Mouse (Mus musculus) stomach, embryonic 16.5 days (tissue): ENCODE results near the gene Ccl4. TPM values are rescaled to one million over a fixed set of nuclear protein-coding genes. Genes with fewer than 3 reads are reported as not detected.

Experiments used
- ATAC-seq: fragments of 200-750 bp; cut with Nextera tagmentation; 2 replicates; pipeline ENCODE4 v1.8.0; 2017; ENCODE audit warnings: moderate number of reproducible peaks, moderate TSS enrichment; ENCODE audit not compliant: insufficient read depth, low FRiP score
- H3K27ac ChIP-seq: fragments of 300-500 bp; sonication (generic); 2 replicates; pipeline ENCODE4 v1.5.1; 2014; ENCODE audit warnings: low read length
- H3K27me3 ChIP-seq: fragments of 300-500 bp; sonication (generic); 2 replicates; pipeline ENCODE4 v1.6.1; 2014; ENCODE audit warnings: low read length, control low read depth, mixed read lengths; ENCODE audit not compliant: control insufficient read depth, insufficient read depth
- H3K36me3 ChIP-seq: fragments of 300-500 bp; sonication (generic); 2 replicates; pipeline ENCODE4 v1.6.1; 2014; ENCODE audit warnings: low read length; ENCODE audit not compliant: control insufficient read depth, insufficient read depth
- H3K4me1 ChIP-seq: fragments of 300-500 bp; sonication (generic); 2 replicates; pipeline ENCODE4 v1.6.1; 2014; ENCODE audit warnings: low read length, control low read depth, mixed read lengths; ENCODE audit not compliant: control insufficient read depth, insufficient read depth
- H3K4me2 ChIP-seq: fragments of 300-500 bp; sonication (generic); 2 replicates; pipeline ENCODE4 v1.6.1; 2014; ENCODE audit warnings: low read depth, low read length, mixed read lengths
- H3K4me3 ChIP-seq: fragments of 300-500 bp; sonication (generic); replicated peaks from 2 replicates; pipeline ENCODE4 v1.5.1; 2014; ENCODE audit warnings: mild to moderate bottlenecking, low read length
- H3K9ac ChIP-seq: fragments of 300-500 bp; sonication (generic); 2 replicates; pipeline ENCODE4 v1.6.1; 2014; ENCODE audit warnings: low read length
- H3K9me3 ChIP-seq: fragments of 300-500 bp; sonication (generic); replicated peaks from 2 replicates; pipeline ENCODE4 v1.6.1; 2016; ENCODE audit warnings: low read length, control low read depth; ENCODE audit not compliant: control insufficient read depth
- WGBS: fragments of 180-500 bp; shearing (Covaris S2); extraction: QIAGEN DNeasy Blood & Tissue Kit; methylation state at CpG from one replicate; pipeline ENCODE4 v1.1.7; 2014; 5-methylcytosine and 5-hydroxymethylcytosine counted together
- polyA plus RNA-seq: library from polyadenylated mRNA; unstranded; fragments of >200 nt; fragmentation: Nextera tagmentation; extraction: Ambion mirVana; gene quantifications from 2 replicates; pipeline ENCODE4 v1.2.1, GENCODE M21; 2015

The Ccl4 gene
- polyA plus RNA-seq, result 1.1 TPM in 1 of 2 replicates, not detected in the other

DNA sequence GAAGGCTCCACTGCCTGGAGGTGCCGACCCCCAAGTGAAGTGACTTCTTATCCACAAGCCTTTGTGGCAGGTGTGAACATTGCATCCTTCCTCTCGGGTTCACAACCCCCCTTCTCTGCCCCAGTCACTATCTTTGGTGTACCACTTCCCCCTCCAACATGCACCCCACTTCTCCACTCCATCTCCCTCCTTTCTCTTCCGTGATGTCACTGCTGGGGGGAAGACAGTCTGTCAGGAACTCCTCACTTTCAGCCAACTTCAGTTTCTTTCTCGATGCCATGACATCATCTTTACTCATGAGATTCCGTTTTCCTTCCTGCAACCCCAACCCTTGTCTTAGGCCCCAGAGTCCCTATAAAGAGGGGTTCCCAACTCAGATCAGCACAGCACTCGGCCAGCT is at the start of gene Ccl4:
Gene Ccl4 (plus strand): TSS at position 381 of the 400 bp plus-strand sequence.
- Histone ChIP-seq H3K9me3 (no peaks in the 10 kb centered on the region), H3K4me3 (no peak within 1 kb of the TSS), H3K36me3 (no peaks in the 10 kb centered on the region), H3K4me1 (no peaks in the 10 kb centered on the region), H3K4me2 (no peak within 1 kb of the TSS), H3K9ac (no peak within 1 kb of the TSS), H3K27me3 (no peaks in the 10 kb centered on the region), H3K27ac (no peak within 1 kb of the TSS)
- WGBS, result 68% methylated on average over 6 of the region's 6 CpGs
- ATAC-seq, result no peak

DNA sequence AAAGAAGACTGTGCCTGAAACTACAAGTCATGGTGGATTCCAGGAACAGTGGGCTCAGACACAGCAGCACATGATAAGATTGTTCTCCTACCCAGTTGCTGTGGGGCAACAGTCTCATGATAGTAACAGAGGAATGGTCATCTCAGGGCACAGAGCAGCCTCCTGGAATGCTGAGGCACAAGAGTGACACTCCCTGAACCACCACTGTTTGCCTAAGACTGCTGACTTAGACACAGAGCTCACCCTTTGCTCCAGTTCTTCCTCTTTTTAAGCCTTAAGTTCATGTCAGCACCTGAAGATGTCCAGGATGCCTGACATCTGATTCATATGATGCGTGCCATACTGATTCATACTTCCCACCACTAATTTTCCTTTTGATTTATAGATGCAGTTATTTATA is 45.8 kb upstream of the Ccl4 start:
- no peak for ATAC-seq
- Histone ChIP-seq H3K9ac (no peak overlapping the region), H3K4me3 (no peak overlapping the region), H3K9me3 (no peaks in the 10 kb centered on the region), H3K27ac (no peak overlapping the region), H3K4me1 (no peaks in the 10 kb centered on the region), H3K36me3 (no peaks in the 10 kb centered on the region), H3K27me3 (no peaks in the 10 kb centered on the region), H3K4me2 (no peak overlapping the region)
- WGBS, result 85% methylated on average over 1 of the region's 1 CpGs

DNA sequence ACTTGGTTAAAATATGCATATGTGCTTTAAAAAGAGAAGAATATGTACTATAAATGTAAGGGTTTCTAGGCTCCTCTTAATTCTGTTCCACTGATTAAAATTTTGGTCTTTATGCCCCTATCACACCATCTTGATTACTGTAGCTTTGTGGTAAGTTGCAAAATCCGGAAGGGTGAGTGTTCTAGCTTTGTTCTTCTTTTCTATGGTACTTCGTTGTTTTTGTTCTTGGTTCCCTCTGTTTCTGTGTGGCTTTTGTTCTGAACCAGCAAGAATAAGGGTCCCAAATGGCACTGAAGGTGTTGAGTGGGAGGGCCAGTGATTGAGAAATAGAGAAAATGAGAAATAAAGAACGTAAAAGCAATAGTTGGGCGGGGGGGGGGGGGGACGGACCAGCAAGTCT is 44.1 kb upstream of the Ccl4 start:
- H3K9me3 ChIP-seq, result no peaks in the 10 kb centered on the region
- no peaks in the 10 kb centered on the region for H3K4me1 ChIP-seq
- 52% methylated on average over 5 of the region's 5 CpGs for WGBS
- no peak overlapping the region for H3K27ac ChIP-seq
- no peak overlapping the region for H3K4me3 ChIP-seq
- no peaks in the 10 kb centered on the region for H3K27me3 ChIP-seq
- H3K4me2 ChIP-seq, result no peak overlapping the region
- ATAC-seq, result no peak
- no peaks in the 10 kb centered on the region for H3K36me3 ChIP-seq
- H3K9ac ChIP-seq, result no peak overlapping the region

DNA sequence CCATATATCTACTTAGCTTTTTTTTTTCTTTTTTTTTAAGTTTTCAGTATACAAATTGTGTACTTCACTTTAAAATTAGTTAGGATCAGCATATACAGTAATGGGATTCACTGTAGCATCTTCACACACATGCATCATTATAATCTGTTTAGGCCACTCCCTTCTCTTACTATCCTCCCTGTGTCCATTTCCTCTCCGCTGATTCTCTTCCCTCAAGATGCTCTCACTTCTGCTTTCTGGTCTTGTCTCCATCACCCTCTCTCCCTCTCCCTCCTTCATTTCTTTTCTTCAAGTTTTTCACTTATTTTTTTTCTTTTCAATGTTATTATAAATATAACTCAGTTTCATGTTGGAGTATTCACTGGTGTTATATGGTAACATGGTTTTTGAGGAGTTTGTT is 43.3 kb upstream of the Ccl4 start:
- H3K4me1 ChIP-seq, result no peaks in the 10 kb centered on the region
- no peaks in the 10 kb centered on the region for H3K27me3 ChIP-seq
- H3K9me3 ChIP-seq, result no peaks in the 10 kb centered on the region
- H3K36me3 ChIP-seq, result no peaks in the 10 kb centered on the region
- H3K4me2 ChIP-seq, result no peak overlapping the region
- H3K9ac ChIP-seq, result no peak overlapping the region
- H3K27ac ChIP-seq, result no peak overlapping the region
- no peak overlapping the region for H3K4me3 ChIP-seq
- no peak for ATAC-seq
- 93% methylated on average over 1 of the region's 1 CpGs for WGBS

DNA sequence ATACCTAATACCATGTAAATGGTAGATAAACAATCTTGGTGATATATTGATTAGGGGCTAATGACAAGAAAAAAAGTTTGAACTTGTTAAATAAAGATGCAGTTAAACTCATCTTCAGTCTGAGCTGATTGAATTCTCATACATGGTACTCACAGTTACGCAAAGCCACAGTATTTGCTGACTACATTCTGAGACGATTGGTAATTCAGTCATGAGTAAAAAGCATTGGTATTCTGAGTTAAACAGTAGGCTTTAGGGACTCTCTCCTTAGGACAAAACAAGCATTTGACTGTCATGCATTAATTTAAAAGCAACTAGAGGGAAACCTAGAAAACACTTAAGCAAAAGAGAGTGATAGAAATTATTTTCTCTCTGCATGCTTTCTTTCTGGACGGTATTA is 38.8 kb upstream of the Ccl4 start:
- Histone ChIP-seq H3K4me2 (no peak overlapping the region), H3K36me3 (no peaks in the 10 kb centered on the region), H3K27me3 (no peaks in the 10 kb centered on the region), H3K4me1 (no peaks in the 10 kb centered on the region), H3K9ac (no peak overlapping the region), H3K9me3 (no peaks in the 10 kb centered on the region), H3K4me3 (no peak overlapping the region), H3K27ac (no peak overlapping the region)
- ATAC-seq, result no peak
- 86% methylated on average over 3 of the region's 3 CpGs for WGBS

DNA sequence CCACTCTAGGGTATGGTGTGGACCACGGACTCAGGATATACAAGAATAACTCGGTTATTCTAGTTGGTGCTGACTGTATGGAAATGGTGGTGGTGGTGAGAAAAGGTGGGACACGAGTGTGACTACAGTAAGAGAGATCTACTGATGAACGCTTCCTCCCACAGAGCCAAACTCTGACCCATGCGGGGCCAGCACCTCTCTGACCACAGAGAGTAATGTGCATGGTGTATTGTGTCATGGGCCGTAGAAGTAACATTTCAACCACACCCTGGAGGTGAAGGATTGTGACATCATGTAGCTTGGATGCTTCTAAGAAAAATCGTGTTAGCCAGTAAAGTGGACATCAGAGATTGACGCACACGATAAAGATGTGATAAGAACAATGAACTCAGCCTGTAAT is 33.6 kb upstream of the Ccl4 start:
- no peak overlapping the region for H3K4me3 ChIP-seq
- H3K4me2 ChIP-seq, result no peak overlapping the region
- no peaks in the 10 kb centered on the region for H3K9me3 ChIP-seq
- ATAC-seq, result no peak
- H3K27ac ChIP-seq, result no peak overlapping the region
- H3K4me1 ChIP-seq, result no peaks in the 10 kb centered on the region
- 77% methylated on average over 9 of the region's 9 CpGs for WGBS
- H3K36me3 ChIP-seq, result no peaks in the 10 kb centered on the region
- H3K9ac ChIP-seq, result no peak overlapping the region
- H3K27me3 ChIP-seq, result no peaks in the 10 kb centered on the region

DNA sequence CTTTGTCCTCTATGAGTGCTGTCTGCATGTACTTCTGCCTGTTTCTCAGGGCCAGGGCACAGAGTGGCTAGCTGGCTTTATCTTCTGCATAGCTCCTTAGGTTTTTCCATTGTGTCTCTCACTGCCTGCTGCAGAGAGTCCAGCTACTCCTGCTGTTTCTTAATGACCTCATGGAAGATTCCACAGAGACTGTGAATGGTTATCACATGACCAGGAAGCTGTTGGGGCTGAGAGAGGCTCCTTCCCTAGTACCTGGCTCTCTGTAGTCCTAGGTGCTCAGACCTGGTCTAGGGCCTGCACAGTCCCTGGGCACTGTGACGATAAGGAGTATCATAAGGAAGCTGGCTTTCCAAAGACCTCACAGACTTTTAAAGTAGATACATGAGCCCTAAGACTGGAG is 31.8 kb upstream of the Ccl4 start:
- no peaks in the 10 kb centered on the region for H3K27me3 ChIP-seq
- H3K4me3 ChIP-seq, result no peak overlapping the region
- no peaks in the 10 kb centered on the region for H3K9me3 ChIP-seq
- H3K36me3 ChIP-seq, result no peaks in the 10 kb centered on the region
- no peak overlapping the region for H3K4me2 ChIP-seq
- ATAC-seq, result no peak
- no peak overlapping the region for H3K27ac ChIP-seq
- no peak overlapping the region for H3K9ac ChIP-seq
- WGBS, result 84% methylated on average over 1 of the region's 1 CpGs
- H3K4me1 ChIP-seq, result no peaks in the 10 kb centered on the region

DNA sequence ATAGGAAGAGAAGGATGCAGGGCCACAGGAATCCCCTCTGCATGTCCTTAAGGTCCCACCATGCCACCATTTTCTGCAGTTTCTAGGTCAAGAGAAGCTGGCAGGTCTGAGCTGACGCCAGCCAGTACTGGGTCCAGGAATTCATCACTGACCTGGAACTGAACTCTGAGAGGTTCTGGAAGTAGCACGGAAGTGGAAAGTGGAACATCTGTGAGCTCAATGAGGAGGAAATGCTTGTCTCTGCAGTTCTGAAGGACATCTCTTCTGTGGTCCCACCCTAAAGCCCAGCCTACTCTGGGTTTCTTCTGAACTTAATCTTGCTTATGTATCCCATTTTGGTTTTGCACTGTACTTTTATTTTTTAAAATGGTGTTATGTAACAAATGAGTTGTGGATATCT is 31.3 kb upstream of the Ccl4 start:
- H3K9ac ChIP-seq, result no peak overlapping the region
- WGBS, result 69% methylated on average over 2 of the region's 2 CpGs
- H3K4me1 ChIP-seq, result no peaks in the 10 kb centered on the region
- H3K4me2 ChIP-seq, result no peak overlapping the region
- no peaks in the 10 kb centered on the region for H3K27me3 ChIP-seq
- no peak for ATAC-seq
- H3K4me3 ChIP-seq, result no peak overlapping the region
- no peaks in the 10 kb centered on the region for H3K9me3 ChIP-seq
- no peak overlapping the region for H3K27ac ChIP-seq
- H3K36me3 ChIP-seq, result no peaks in the 10 kb centered on the region

DNA sequence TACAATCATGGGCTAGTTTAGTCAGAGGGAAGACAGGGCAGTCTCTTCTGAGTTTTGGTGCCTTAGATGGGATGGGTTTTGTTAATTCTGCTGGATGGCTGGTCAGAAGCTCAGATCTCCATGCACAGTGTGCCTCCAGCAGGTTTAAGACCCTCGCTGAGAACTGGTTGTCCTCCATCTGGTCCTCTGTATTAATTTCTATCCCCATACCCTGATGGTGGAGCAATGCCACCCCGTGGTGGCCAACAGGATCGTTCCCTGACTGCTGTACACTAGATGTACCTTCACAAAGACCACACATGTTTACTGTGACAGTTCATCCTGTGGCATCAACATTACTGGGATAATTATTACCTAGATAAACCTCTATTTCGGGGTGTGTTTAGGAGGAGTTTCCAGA is 29.6 kb upstream of the Ccl4 start:
- H3K36me3 ChIP-seq, result no peaks in the 10 kb centered on the region
- no peaks in the 10 kb centered on the region for H3K27me3 ChIP-seq
- WGBS, result 58% methylated on average over 4 of the region's 4 CpGs
- H3K4me2 ChIP-seq, result no peak overlapping the region
- H3K4me1 ChIP-seq, result no peaks in the 10 kb centered on the region
- no peaks in the 10 kb centered on the region for H3K9me3 ChIP-seq
- no peak overlapping the region for H3K4me3 ChIP-seq
- no peak for ATAC-seq
- H3K27ac ChIP-seq, result no peak overlapping the region
- no peak overlapping the region for H3K9ac ChIP-seq

DNA sequence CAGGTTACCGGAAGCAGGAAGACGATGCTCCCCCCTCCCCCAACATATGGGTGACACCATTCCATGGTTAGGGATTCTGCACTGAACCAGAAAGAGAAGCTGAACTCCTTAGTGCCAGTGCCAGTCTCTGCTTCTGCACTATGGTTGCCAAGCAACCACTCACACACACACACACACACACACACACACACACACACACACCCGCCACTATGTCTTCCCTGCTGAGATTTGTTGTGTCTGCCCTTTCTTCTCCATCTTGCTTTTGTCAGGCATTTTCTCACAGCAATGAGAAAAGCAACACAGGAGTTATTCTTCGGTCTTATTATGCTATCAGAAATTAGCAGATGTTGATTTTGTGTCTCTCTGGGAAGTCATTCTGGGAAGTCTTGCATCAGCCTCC is 28.0 kb upstream of the Ccl4 start:
- no peak overlapping the region for H3K9ac ChIP-seq
- H3K4me1 ChIP-seq, result no peaks in the 10 kb centered on the region
- no peaks in the 10 kb centered on the region for H3K27me3 ChIP-seq
- 73% methylated on average over 4 of the region's 4 CpGs for WGBS
- ATAC-seq, result no peak
- no peak overlapping the region for H3K4me3 ChIP-seq
- H3K4me2 ChIP-seq, result no peak overlapping the region
- H3K9me3 ChIP-seq, result no peaks in the 10 kb centered on the region
- no peak overlapping the region for H3K27ac ChIP-seq
- no peaks in the 10 kb centered on the region for H3K36me3 ChIP-seq
